Mouse (Mus musculus): ENCODE measurements around the gene F3. TPM values are rescaled to one million over a fixed set of nuclear protein-coding genes. Genes with fewer than 3 reads are reported as not detected.
A peak's percentile ranks its signal among the peaks of the same experiment; 100 is the strongest.

F3 gene
- polyA plus RNA-seq, 1 experiment from 2014 or later = 99.3 TPM

GRCm38 (mm10) chr3:121693001-121693730 lies 30.2 kb upstream of the F3 start:
- WGBS = 61% methylated on average over 13 of the region's 13 CpGs
- ATAC-seq (no peak), DNase-seq (ENCODE audit: low spot score) (no peak)
- no peaks in the 10 kb centered on the region for H3K36me3 ChIP-seq (ENCODE audit: insufficient read depth, low read length)
- no peak overlapping the region for H3K4me2 ChIP-seq (replicated peaks; ENCODE audit: low read depth, low read length)
- H3K9ac ChIP-seq (replicated peaks; ENCODE audit: low read depth) = no peak overlapping the region
- TF ChIP-seq EP300 (IDR thresholded peaks at IDR 0.05) (no peak), CTCF (IDR thresholded peaks at IDR 0.05) (no peak)
- no peak overlapping the region for H3K4me3 ChIP-seq (ENCODE audit: low read depth, low read length)
- H3K27me3 ChIP-seq (replicated peaks; ENCODE audit: insufficient read depth, low read length) = no peaks in the 10 kb centered on the region
- no peaks in the 10 kb centered on the region for H3K4me1 ChIP-seq (ENCODE audit: insufficient read depth, low read depth, low read length)
- H3K9me3 ChIP-seq (ENCODE audit: low read length) = no peaks in the 10 kb centered on the region
- H3K27ac ChIP-seq (ENCODE audit: low read length) = no peak overlapping the region

GRCm38 (mm10) chr3:121693746-121694145 lies 29.6 kb upstream of the F3 start:
- ATAC-seq = no peak
- Histone ChIP-seq H3K9ac (replicated peaks; ENCODE audit: low read depth) (no peak overlapping the region), H3K4me3 (ENCODE audit: low read depth, low read length) (no peak overlapping the region), H3K4me2 (replicated peaks; ENCODE audit: low read depth, low read length) (no peak overlapping the region), H3K27ac (ENCODE audit: low read length) (no peak overlapping the region), H3K9me3 (ENCODE audit: low read length) (no peaks in the 10 kb centered on the region), H3K36me3 (ENCODE audit: insufficient read depth, low read length) (no peaks in the 10 kb centered on the region), H3K4me1 (ENCODE audit: insufficient read depth, low read depth, low read length) (no peaks in the 10 kb centered on the region), H3K27me3 (replicated peaks; ENCODE audit: insufficient read depth, low read length) (no peaks in the 10 kb centered on the region)
- no peak for DNase-seq (ENCODE audit: low spot score)
- no peak for TF ChIP-seq CTCF (IDR thresholded peaks at IDR 0.05)
- no peak for TF ChIP-seq EP300 (IDR thresholded peaks at IDR 0.05)
- 78% methylated on average over 5 of the region's 5 CpGs for WGBS

- WGBS = 65% methylated on average over 7 of the region's 7 CpGs
- H3K27me3 ChIP-seq (replicated peaks; ENCODE audit: insufficient read depth, low read length) = no peaks in the 10 kb centered on the region
- H3K27ac ChIP-seq (ENCODE audit: low read length) = no peak overlapping the region
- H3K4me2 ChIP-seq (replicated peaks; ENCODE audit: low read depth, low read length) = no peak overlapping the region
- H3K9ac ChIP-seq (replicated peaks; ENCODE audit: low read depth) = no peak overlapping the region
- no peaks in the 10 kb centered on the region for H3K4me1 ChIP-seq (ENCODE audit: insufficient read depth, low read depth, low read length)
- no peaks in the 10 kb centered on the region for H3K9me3 ChIP-seq (ENCODE audit: low read length)
- no peak overlapping the region for H3K4me3 ChIP-seq (ENCODE audit: low read depth, low read length)
- H3K36me3 ChIP-seq (ENCODE audit: insufficient read depth, low read length) = no peaks in the 10 kb centered on the region
- ATAC-seq (no peak), DNase-seq (ENCODE audit: low spot score) (peak; percentile 37)
- no peak for TF ChIP-seq CTCF (IDR thresholded peaks at IDR 0.05)
- TF ChIP-seq EP300 (IDR thresholded peaks at IDR 0.05) = no peak
Observed at GRCm38 (mm10) chr3:121697169-121697568, 26.2 kb upstream of the F3 start.

- no peak overlapping the region for H3K4me3 ChIP-seq (ENCODE audit: low read depth, low read length)
- H3K9ac ChIP-seq (replicated peaks; ENCODE audit: low read depth) = no peak overlapping the region
- TF ChIP-seq EP300 (IDR thresholded peaks at IDR 0.05) = no peak
- ATAC-seq = no peak
- H3K9me3 ChIP-seq (ENCODE audit: low read length) = no peaks in the 10 kb centered on the region
- H3K27me3 ChIP-seq (replicated peaks; ENCODE audit: insufficient read depth, low read length) = no peaks in the 10 kb centered on the region
- no peaks in the 10 kb centered on the region for H3K36me3 ChIP-seq (ENCODE audit: insufficient read depth, low read length)
- 59% methylated on average over 4 of the region's 4 CpGs for WGBS
- H3K4me2 ChIP-seq (replicated peaks; ENCODE audit: low read depth, low read length) = no peak overlapping the region
- H3K4me1 ChIP-seq (ENCODE audit: insufficient read depth, low read depth, low read length) = no peaks in the 10 kb centered on the region
- no peak overlapping the region for H3K27ac ChIP-seq (ENCODE audit: low read length)
- DNase-seq (ENCODE audit: low spot score) = no peak
Observed at GRCm38 (mm10) chr3:121699401-121699800, 23.9 kb upstream of the F3 start.

- H3K9ac ChIP-seq (replicated peaks; ENCODE audit: low read depth) = no peak overlapping the region
- no peaks in the 10 kb centered on the region for H3K9me3 ChIP-seq (ENCODE audit: low read length)
- no peaks in the 10 kb centered on the region for H3K27me3 ChIP-seq (replicated peaks; ENCODE audit: insufficient read depth, low read length)
- no peak overlapping the region for H3K27ac ChIP-seq (ENCODE audit: low read length)
- H3K4me1 ChIP-seq (ENCODE audit: insufficient read depth, low read depth, low read length) = no peaks in the 10 kb centered on the region
- no peak overlapping the region for H3K4me2 ChIP-seq (replicated peaks; ENCODE audit: low read depth, low read length)
- TF ChIP-seq EP300 (IDR thresholded peaks at IDR 0.05) (no peak), CTCF (IDR thresholded peaks at IDR 0.05) (no peak)
- no peak overlapping the region for H3K4me3 ChIP-seq (ENCODE audit: low read depth, low read length)
- no peak for DNase-seq (ENCODE audit: low spot score)
- WGBS = 61% methylated on average over 4 of the region's 4 CpGs
- no peak for ATAC-seq
- H3K36me3 ChIP-seq (ENCODE audit: insufficient read depth, low read length) = no peaks in the 10 kb centered on the region
Observed at GRCm38 (mm10) chr3:121699849-121700248, 23.5 kb upstream of the F3 start.

GRCm38 (mm10) chr3:121700364-121700952 lies 22.9 kb upstream of the F3 start:
- Histone ChIP-seq H3K9ac (replicated peaks; ENCODE audit: low read depth) (no peak overlapping the region), H3K4me1 (ENCODE audit: insufficient read depth, low read depth, low read length) (no peaks in the 10 kb centered on the region), H3K4me3 (ENCODE audit: low read depth, low read length) (no peak overlapping the region), H3K36me3 (ENCODE audit: insufficient read depth, low read length) (no peaks in the 10 kb centered on the region), H3K4me2 (replicated peaks; ENCODE audit: low read depth, low read length) (no peak overlapping the region), H3K27ac (ENCODE audit: low read length) (no peak overlapping the region), H3K9me3 (ENCODE audit: low read length) (no peaks in the 10 kb centered on the region), H3K27me3 (replicated peaks; ENCODE audit: insufficient read depth, low read length) (no peaks in the 10 kb centered on the region)
- TF ChIP-seq CTCF (IDR thresholded peaks at IDR 0.05) (no peak), EP300 (IDR thresholded peaks at IDR 0.05) (no peak)
- DNase-seq (ENCODE audit: low spot score) = no peak
- 28% methylated on average over 8 of the region's 8 CpGs for WGBS
- no peak for ATAC-seq

Data from lung, postnatal 0 days (tissue).